Mouse (Mus musculus) kidney, postnatal 0 days (tissue): ENCODE results near the gene Stox2. TPM values are rescaled to one million over a fixed set of nuclear protein-coding genes. Genes with fewer than 3 reads are reported as not detected.
"Not testable (repeated sequence)": the region's sequence is repeated elsewhere in the genome, so short reads cannot be mapped to it uniquely, and the experiment has no call there.

Experiments used
- ATAC-seq: fragments of 200-750 bp; cut with Nextera tagmentation; replicated peaks from 2 replicates; pipeline ENCODE4 v1.8.0; 2017; ENCODE audit warnings: low read depth, moderate number of reproducible peaks, moderate TSS enrichment, moderate library complexity; ENCODE audit not compliant: low FRiP score
- DNase-seq: peaks from one replicate; pipeline ENCODE4 v3.0.0-alpha.2; 2016; ENCODE audit warnings: low spot score
- H3K27ac ChIP-seq: fragments of 300-500 bp; sonication (generic); 2 replicates; pipeline ENCODE4 v1.5.1; 2014; ENCODE audit warnings: mild to moderate bottlenecking
- H3K27me3 ChIP-seq: fragments of 300-500 bp; sonication (generic); 2 replicates; pipeline ENCODE4 v1.6.1; 2014; ENCODE audit warnings: low read length, mixed read lengths; ENCODE audit not compliant: insufficient read depth
- H3K36me3 ChIP-seq: fragments of 300-500 bp; sonication (generic); 2 replicates; pipeline ENCODE4 v1.6.1; 2014; ENCODE audit warnings: low read length, mixed read lengths; ENCODE audit not compliant: insufficient read depth
- H3K4me1 ChIP-seq: fragments of 300-500 bp; sonication (generic); replicated peaks from 2 replicates; pipeline ENCODE4 v1.6.1; 2014; ENCODE audit warnings: antibody characterized with exemption, low read length, mixed read lengths; ENCODE audit not compliant: insufficient read depth
- H3K4me2 ChIP-seq: fragments of 300-500 bp; sonication (generic); 2 replicates; pipeline ENCODE4 v1.6.1; 2014; ENCODE audit warnings: mild to moderate bottlenecking, low read length, moderate library complexity, mixed read lengths
- H3K4me3 ChIP-seq: fragments of 300-500 bp; sonication (generic); replicated peaks from 2 replicates; pipeline ENCODE4 v1.5.1; 2014; ENCODE audit warnings: low read depth, low read length
- H3K9ac ChIP-seq: fragments of 300-500 bp; sonication (generic); 2 replicates; pipeline ENCODE4 v1.6.1; 2014; ENCODE audit warnings: low read depth, low read length
- H3K9me3 ChIP-seq: fragments of 300-500 bp; sonication (generic); replicated peaks from 2 replicates; pipeline ENCODE4 v1.6.1; 2016; ENCODE audit warnings: low read length, inconsistent platforms, mixed read lengths
- CTCF ChIP-seq: IDR thresholded peaks from 2 replicates; pipeline ENCODE4 v1.5.1; 2016; ENCODE audit warnings: antibody characterized with exemption, low read depth, mild to moderate bottlenecking, moderate library complexity
- WGBS: fragments of 180-500 bp; shearing (Covaris S2); extraction: QIAGEN DNeasy Blood & Tissue Kit; methylation state at CpG from one replicate; pipeline ENCODE4 v1.1.7; 2014; 5-methylcytosine and 5-hydroxymethylcytosine counted together
- polyA plus RNA-seq: library from polyadenylated mRNA; unstranded; fragments of >200 nt; fragmentation: Nextera tagmentation; extraction: Ambion mirVana; gene quantifications from 2 replicates; pipeline ENCODE4 v1.2.1, GENCODE M21; 2015

Gene Stox2
- polyA plus RNA-seq, 1 experiment from 2014 or later, result 8.8 TPM

DNA sequence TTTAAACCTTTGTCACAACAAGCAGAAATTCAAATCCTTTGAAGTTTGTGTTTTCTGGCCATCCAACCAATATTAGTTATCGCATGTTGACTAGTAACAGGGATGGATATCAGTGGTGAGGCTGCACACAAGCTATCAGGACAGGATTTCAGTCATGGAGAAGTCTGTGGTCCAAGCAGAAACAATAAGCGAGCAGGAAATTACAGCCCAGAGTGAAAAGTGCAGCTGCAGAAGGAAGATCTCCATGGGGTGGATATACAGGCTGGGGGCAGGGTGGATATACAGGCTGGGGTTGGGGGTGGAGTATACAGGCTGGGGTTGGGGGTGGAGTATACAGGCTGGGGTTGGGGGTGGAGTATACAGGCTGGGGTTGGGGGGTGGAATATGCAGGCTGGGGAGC, 10.3 kb downstream of the Stox2 start:
- H3K4me2 ChIP-seq, result no peak overlapping the region
- H3K9me3 ChIP-seq, result no peaks in the 10 kb centered on the region
- H3K4me3 ChIP-seq, result no peak overlapping the region
- no peak overlapping the region for H3K27ac ChIP-seq
- DNase-seq, result no peak
- ATAC-seq, result no peak
- no peak for TF ChIP-seq CTCF
- H3K4me1 ChIP-seq, result no peaks in the 10 kb centered on the region
- no peak overlapping the region for H3K9ac ChIP-seq
- no peaks in the 10 kb centered on the region for H3K27me3 ChIP-seq
- no peaks in the 10 kb centered on the region for H3K36me3 ChIP-seq
- 75% methylated on average over 2 of the region's 2 CpGs for WGBS

DNA sequence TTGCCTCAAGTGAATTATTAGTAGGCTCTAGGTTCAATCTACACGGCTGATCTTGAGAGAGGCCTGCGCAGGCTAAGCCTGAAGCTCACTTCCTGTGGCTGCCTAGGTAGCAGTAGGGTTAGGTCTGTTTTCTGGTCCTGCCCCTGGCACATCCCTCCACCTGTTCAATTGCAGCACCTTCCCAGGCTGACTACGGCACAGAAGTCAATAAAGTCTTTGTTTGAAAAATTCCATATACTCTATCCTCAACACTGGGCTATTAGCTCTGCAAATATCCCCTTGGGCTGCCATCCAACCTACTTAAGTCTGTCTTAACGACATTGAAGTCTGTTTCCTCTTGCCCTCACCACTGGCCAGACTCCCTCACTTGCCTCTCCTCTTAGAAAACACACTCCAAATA, 10.8 kb downstream of the Stox2 start:
- TF ChIP-seq CTCF, result no peak
- Histone ChIP-seq H3K27ac (no peak overlapping the region), H3K9me3 (no peaks in the 10 kb centered on the region), H3K36me3 (no peaks in the 10 kb centered on the region), H3K4me2 (no peak overlapping the region), H3K9ac (no peak overlapping the region), H3K4me3 (no peak overlapping the region), H3K27me3 (no peaks in the 10 kb centered on the region), H3K4me1 (no peaks in the 10 kb centered on the region)
- ATAC-seq (no peak), DNase-seq (no peak)
- WGBS, result 67% methylated on average over 4 of the region's 4 CpGs

DNA sequence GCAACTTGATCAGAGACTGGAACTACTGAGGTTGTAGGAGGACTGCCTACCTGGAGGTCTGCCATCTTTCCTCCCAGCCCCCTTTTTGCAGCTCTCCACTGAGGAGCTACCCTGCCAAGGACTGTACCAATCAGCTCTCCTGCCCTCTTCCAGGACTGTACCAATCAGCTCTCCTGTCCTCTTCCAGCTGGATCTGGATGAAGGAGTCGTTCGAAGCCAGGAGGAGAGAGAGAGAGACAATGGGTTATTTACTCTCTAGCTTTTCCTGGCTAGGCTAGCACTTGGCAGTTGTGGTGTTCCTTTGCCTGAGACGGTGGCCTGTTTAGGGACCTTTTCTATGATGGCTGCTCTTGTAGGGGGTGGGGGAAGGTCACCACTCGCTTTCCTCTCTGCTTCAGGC, 14.9 kb downstream of the Stox2 start:
- no peak overlapping the region for H3K4me2 ChIP-seq
- 51% methylated on average over 4 of the region's 4 CpGs for WGBS

DNA sequence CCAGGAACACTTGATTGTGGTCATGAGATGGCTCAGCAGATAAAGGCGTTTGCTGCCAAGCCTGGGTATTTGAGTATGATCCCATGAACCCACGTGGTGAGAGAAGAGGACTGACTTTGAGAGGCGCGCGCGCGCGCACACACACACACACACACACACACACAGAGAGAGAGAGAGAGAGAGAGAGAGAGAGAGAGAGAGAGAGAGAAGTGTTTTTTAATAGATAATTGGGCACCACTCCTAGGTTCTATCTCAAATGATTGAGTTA, 32.0 kb downstream of the Stox2 start:
- not testable (repeated sequence) for DNase-seq, H3K36me3 ChIP-seq, H3K9ac ChIP-seq, ATAC-seq, H3K4me1 ChIP-seq, H3K27me3 ChIP-seq, H3K9me3 ChIP-seq
- Histone ChIP-seq H3K4me3 (peak overlapping the region; percentile 78; the same call in 1 of the 2 replicates), H3K4me2 (peak overlapping the region; percentile 92), H3K27ac (peak overlapping the region; percentile 91; the same call in 1 of the 2 replicates)
- 2% methylated on average over 8 of the region's 8 CpGs for WGBS

More for the DNA sequence above, 14.9 kb downstream of the Stox2 start:
- Histone ChIP-seq H3K4me1 (no peaks in the 10 kb centered on the region), H3K4me3 (no peak overlapping the region), H3K36me3 (no peaks in the 10 kb centered on the region), H3K27me3 (no peaks in the 10 kb centered on the region), H3K27ac (no peak overlapping the region), H3K9me3 (no peaks in the 10 kb centered on the region), H3K9ac (no peak overlapping the region)
- TF ChIP-seq CTCF, result no peak
- no peak for ATAC-seq
- no peak for DNase-seq

DNA sequence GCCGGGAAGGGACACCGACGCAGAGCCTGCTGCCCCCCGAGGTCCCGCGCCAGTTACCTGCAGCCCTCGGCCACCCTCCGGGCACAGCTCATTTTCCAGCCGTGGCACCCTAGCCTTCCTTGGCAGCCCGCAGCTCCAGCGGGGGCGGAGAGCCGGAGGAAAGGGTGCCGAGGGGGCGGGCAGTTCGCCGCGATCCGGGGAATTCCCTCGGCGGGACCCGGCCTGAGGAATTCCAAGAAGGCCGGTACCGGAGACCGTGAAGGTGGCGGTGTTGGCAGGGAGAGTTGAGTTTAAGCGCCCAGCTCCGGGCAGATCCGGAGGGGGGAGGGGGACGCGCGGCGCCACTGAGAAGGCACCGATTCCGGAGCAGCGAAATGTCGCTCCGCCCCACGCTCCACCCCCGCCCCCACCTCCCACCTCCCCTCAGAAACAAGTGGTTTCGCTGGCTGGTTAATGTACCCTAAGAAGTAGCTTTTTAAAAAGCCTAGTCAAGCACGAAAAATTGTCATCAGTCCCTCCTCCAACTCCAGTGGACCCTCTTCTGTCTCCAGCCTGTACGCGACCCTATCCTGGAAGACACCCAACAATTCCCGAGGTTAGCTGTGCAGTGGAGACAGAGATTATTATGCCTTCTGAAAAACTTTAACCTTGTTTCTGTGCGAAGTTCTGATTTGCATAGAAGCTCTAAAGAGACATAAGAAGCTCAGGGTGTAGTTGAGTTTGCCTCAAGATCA, 32.5 kb downstream of the Stox2 start:
- no peaks in the 10 kb centered on the region for H3K4me1 ChIP-seq
- H3K9ac ChIP-seq, result peak overlapping the region; percentile 77
- H3K27me3 ChIP-seq, result peaks cover 3% of the 10 kb centered on the region; the same call in 1 of the 2 replicates
- peak overlapping the region; percentile 91 for H3K27ac ChIP-seq
- ATAC-seq (peak; percentile 74), DNase-seq (peak; percentile 64)
- peak overlapping the region; percentile 92 for H3K4me2 ChIP-seq
- no peaks in the 10 kb centered on the region for H3K9me3 ChIP-seq
- no peak for TF ChIP-seq CTCF
- no peaks in the 10 kb centered on the region for H3K36me3 ChIP-seq
- H3K4me3 ChIP-seq, result peak overlapping the region; percentile 78
- under 1% methylated on average over 46 of the region's 46 CpGs for WGBS

DNA sequence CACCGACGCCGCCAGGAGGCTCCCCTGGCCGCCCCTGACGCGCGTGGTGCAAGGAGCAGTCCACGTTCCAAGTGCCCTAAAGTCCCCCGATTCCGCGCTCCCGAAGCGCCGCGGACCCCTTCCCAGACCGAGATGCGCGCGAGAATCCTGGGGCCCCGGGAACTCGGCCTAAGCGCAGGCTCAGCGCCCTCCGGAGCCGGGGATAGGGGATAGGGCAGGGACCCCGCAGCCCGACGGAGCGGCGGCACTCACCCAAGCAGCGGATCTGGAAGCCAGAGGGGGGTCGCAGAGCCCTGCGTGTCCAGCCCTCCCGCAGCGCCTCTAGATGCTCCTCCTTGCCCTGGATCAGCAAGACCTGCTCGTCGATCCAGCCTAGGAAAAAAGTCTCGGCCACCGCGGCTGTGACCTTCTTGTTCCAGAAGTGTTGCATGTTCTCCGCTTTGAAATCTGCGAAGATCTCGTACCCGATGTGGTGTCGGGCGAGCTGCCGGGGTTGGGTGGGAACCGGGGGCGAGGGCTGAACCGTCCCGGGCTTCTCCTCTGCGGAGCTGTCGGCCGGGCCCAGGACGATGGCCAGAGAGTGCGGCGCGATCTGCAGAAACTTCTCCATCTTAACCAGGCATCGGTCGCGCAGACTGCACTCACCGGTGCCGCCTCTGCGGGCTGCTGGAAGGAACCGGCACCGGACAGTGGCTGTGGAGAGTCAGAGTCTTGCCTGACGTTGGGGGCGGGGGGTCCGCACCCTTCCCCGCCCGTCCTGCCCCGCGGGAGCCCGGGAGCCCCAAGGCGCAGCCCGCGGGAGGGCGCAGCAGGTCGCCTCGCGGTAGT, 33.3 kb downstream of the Stox2 start:
- Histone ChIP-seq H3K27ac (peak overlapping the region; percentile 91), H3K4me1 (no peaks in the 10 kb centered on the region), H3K27me3 (peaks cover 3% of the 10 kb centered on the region; the same call in 1 of the 2 replicates), H3K9me3 (no peaks in the 10 kb centered on the region), H3K9ac (peak overlapping the region; percentile 77), H3K4me3 (peak overlapping the region; percentile 78), H3K36me3 (no peaks in the 10 kb centered on the region), H3K4me2 (peak overlapping the region; percentile 92)
- TF ChIP-seq CTCF, result peak; percentile 17; the same call in 1 of the 2 replicates
- WGBS, result under 1% methylated on average over 79 of the region's 81 CpGs
- DNase-seq (peak; percentile 40), ATAC-seq (peak; percentile 75)
